Mouse (Mus musculus): ENCODE data around the gene Rbm6. TPM values are rescaled to one million over a fixed set of nuclear protein-coding genes. Genes with fewer than 3 reads are reported as not detected.
A peak's percentile ranks its signal among the peaks of the same experiment; 100 is the strongest.

Gene Rbm6
- total RNA-seq, 2 experiments from 2014 or later, result 18.3 to 20.7 TPM

DNA sequence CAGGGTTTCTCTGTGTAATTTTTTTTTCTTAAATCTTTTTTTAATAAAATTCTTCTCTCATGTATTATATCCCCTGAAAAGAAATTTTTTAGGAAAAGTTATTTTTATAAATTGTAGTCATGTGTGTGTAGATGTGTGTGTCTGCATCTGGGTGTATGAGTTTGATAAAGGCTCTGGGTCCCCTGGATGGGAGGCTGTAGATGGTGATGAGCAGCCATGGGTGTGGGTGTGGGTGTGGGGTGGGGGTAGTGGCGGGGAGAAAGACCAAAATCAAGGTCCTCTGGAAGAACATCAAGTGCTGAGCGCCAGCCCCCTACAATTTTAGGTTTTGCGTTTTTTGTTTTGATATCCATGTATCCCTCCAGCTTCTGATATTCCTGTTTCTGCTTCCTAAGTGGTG lies 125.0 kb downstream of the Rbm6 start:
- no peak for DNase-seq

DNA sequence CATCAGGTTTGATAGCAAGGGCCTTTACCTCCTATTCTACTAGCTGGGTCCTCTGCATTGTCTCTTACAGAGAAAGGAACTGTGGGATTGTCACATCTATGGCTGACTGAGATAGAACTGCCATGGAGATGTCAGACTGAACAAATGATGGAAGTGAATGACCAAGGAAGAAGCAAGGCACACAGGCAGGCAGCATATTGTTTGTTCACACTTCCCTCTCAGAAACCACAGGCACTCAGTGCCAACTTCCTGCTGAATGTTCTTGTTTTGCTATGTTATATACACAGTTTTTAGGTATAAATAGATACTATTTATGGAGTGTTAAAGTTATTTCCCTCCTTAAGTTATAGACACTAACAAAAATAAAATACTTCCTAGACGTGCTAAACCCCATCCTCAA lies 125.7 kb downstream of the Rbm6 start:
- DNase-seq, result no peak

GRCm38 (mm10) chr9:107746679-107747078 lies 126.4 kb downstream of the Rbm6 start:
- no peak for DNase-seq

- no peak for DNase-seq
Observed at GRCm38 (mm10) chr9:107744061-107744460, 129.0 kb downstream of the Rbm6 start.

- no peak for DNase-seq
Observed at GRCm38 (mm10) chr9:107738841-107739202, 134.2 kb downstream of the Rbm6 start.

DNA sequence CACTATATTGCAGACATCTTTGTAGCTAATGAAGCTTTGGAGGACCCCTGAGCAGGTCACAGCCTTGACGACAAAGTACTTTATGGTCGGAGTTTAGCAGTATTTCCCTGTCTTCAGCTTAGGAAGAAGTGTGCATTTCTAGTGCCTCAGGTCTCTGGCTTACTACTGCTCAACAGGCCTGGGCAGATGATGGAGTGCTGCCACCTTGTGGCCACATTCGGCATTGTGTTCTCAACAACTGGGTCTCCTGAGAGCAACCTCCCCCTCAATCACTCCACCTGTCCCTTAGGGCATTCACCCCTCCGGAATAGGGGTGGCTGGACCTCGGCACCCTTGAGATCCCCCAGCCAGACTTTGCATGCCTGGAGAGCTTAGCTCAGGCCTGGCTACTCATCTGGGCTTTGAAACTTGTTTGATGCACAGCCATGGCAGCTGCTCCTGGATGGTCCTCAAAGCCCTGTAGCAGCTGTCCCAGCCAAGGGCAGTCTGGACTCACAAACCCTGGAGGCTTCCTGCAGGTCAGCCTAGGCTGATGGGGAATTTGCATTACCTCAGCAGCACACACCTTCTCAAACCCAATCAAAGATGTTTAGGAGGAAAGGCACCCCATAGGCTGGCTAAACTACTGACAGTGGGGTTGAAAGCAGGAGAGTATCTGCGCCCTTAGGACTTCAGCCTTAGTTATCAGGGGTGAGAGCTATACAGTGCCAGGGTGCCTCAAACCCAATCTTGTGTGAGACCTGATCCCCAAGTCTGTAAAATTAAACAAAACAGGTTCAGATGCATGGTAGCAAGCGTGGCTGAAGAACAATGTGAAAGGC lies 134.8 kb downstream of the Rbm6 start:
- DNase-seq, result peak; percentile 62

- no peak for DNase-seq
Observed at GRCm38 (mm10) chr9:107736185-107736485, 136.9 kb downstream of the Rbm6 start.

- no peak for DNase-seq
Observed at GRCm38 (mm10) chr9:107735356-107736184, 137.5 kb downstream of the Rbm6 start.

DNA sequence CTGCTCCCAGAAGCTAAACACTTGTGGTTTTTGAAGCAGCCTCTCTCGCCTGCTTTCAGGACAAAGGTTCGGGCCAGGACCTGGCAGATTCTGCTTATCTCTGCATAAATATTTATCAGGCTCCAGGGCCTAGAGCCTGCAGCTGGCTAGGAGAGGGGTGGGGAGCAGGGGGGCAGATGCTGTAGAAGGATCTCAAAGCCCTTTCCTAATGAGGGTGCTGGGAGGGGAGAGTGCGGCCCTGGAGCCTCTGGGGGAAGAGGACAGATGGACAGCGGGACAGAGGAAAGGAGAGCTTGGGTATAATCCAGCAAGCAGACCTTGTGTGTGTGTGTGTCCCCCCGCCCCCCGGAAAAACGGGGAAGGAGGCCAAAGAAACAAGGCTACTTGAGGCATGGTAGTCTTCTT lies 138.5 kb downstream of the Rbm6 start:
- DNase-seq, result no peak

DNA sequence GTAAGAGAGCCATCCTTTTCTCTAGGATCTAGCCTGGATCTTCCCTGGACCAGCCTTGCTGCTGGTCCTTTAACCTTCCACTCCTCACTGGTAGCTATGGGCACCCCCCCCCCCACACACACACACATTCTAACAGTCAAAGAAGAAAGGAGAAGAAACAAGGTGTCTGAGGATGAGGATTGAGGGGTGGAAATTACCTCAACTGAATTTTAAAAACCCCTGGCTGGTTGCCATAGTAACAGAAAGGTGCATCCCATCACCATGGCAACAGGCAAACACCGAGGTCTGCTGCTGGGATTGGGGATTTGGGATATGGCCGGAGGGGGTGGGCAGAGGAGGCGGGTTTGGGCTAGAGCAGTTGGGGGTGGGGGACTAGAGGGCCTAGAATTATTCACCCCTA lies 143.3 kb downstream of the Rbm6 start:
- no peak for DNase-seq

- no peak for DNase-seq
Observed at GRCm38 (mm10) chr9:107728919-107729670, 143.9 kb downstream of the Rbm6 start.

DNA sequence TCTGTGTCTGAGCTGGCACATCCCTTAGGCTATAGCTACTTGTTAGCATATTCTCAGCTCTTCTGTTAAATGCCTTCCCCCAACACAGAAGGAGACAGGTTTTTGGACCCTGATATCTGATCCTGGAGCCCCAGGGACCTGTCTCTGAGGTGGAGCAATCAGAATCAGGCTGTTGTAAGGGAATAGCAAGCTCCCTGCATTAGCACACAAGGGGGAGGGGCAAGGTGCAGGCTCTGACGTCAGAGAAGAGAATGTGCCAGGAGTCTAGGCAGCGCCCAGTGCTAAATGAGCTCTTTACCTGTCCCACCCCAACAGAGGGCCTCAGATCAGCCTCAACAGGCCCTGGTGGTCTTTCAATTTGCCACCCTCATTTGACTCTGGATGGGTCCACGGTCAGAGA lies 146.0 kb downstream of the Rbm6 start:
- DNase-seq, result no peak

GRCm38 (mm10) chr9:107724796-107725195 lies 148.2 kb downstream of the Rbm6 start:
- DNase-seq, result no peak

- DNase-seq, result no peak
Observed at GRCm38 (mm10) chr9:107723794-107724531, 149.1 kb downstream of the Rbm6 start.

Other genes starting within 250 kb of the Rbm6 start
- 10 to 100 TPM; 73.2 to 87.6 TPM for gene Gnai2, start 237.9 kb downstream of the Rbm6 start, total RNA-seq (2021)
- gene Slc38a3, start 203.7 kb downstream of the Rbm6 start, total RNA-seq (2021), result 10 to 100 TPM; 72.1 to 77.5 TPM
- gene Gnat1, start 193.5 kb downstream of the Rbm6 start, total RNA-seq (2021), result not detected
- 1 to 10 TPM; 5.9 to 9.7 TPM for gene Sema3f, start 162.8 kb downstream of the Rbm6 start, total RNA-seq (2021)
- gene Rbm5, start 102.2 kb downstream of the Rbm6 start, total RNA-seq (2021), result 10 to 100 TPM; 35.3 to 36.6 TPM
- 1 to 10 TPM; 8.3 to 9.6 TPM for gene Mon1a, start 14.9 kb upstream of the Rbm6 start, total RNA-seq (2021)
- 1 to 10 TPM; 1.3 to 2.1 TPM for gene Mst1r, start 33.6 kb upstream of the Rbm6 start, total RNA-seq (2021)
- gene Actl11, start 55.2 kb upstream of the Rbm6 start, total RNA-seq (2021), result not detected
- gene Camkv, start 62.4 kb upstream of the Rbm6 start, total RNA-seq (2021), result under 1 TPM; 0.18 to 0.38 TPM
- gene Traip, start 76.9 kb upstream of the Rbm6 start, total RNA-seq (2021), result under 1 TPM; 0.46 to 0.88 TPM
- 1 to 10 TPM; 2.4 to 2.8 TPM for gene Uba7, start 102.3 kb upstream of the Rbm6 start, total RNA-seq (2021)
- not detected for gene Gm20661, start 109.8 kb upstream of the Rbm6 start, total RNA-seq (2021)
- gene Inka1, start 112.6 kb upstream of the Rbm6 start, total RNA-seq (2021), result 1 to 10 TPM; 2.8 to 3.1 TPM
- under 1 TPM; 0.43 to 0.48 TPM for gene Cdhr4, start 119.3 kb upstream of the Rbm6 start, total RNA-seq (2021)
- gene Gm20662, start 123.1 kb upstream of the Rbm6 start, total RNA-seq (2021), result not detected
- 10 to 100 TPM; 21.0 to 23.3 TPM for gene Ip6k1, start 129.3 kb upstream of the Rbm6 start, total RNA-seq (2021)
- gene Gmppb, start 176.0 kb upstream of the Rbm6 start, total RNA-seq (2021), result 1 to 10 TPM; 6.0 to 6.2 TPM
- gene Amigo3, start 179.9 kb upstream of the Rbm6 start, total RNA-seq (2021), result 1 to 10 TPM; 1.9 to 2.4 TPM
- gene Mst1, start 207.2 kb upstream of the Rbm6 start, total RNA-seq (2021), result not detected
- 100 to 1,000 TPM; 163 to 169 TPM for gene Rnf123, start 210.1 kb upstream of the Rbm6 start, total RNA-seq (2021)
- gene Apeh, start 221.4 kb upstream of the Rbm6 start, total RNA-seq (2021), result 10 to 100 TPM; 32.9 to 34.4 TPM